Mouse (Mus musculus): ENCODE measurements around the gene Gm45713.

GRCm38 (mm10) chr7:45138403-45138802 lies 2.4 kb upstream of the Gm45713 start:
- TF ChIP-seq CTCF (IDR thresholded peaks at IDR 0.05; ENCODE audit: extremely low read depth, insufficient read depth, low read length) (no peak), POLR2A (IDR thresholded peaks at IDR 0.05; ENCODE audit: extremely low read depth, insufficient read depth, low read length) (no peak)
